Mouse (Mus musculus) spleen, adult 12 weeks (tissue): Measurements from ENCODE around the gene Faf1.

ENCODE experiments used
- DNase-seq: peaks from one replicate; pipeline ENCODE4 v3.0.0; 2022; ENCODE audit warnings: low spot score

Faf1 gene

GRCm38 (mm10) chr4:109929058-109929457 is 252.7 kb downstream of the Faf1 start:
- no peak for DNase-seq

GRCm38 (mm10) chr4:109930445-109930844 is 254.1 kb downstream of the Faf1 start:
- DNase-seq = no peak

- no peak for DNase-seq
Measured at GRCm38 (mm10) chr4:109930935-109931334, 254.5 kb downstream of the Faf1 start.

- DNase-seq = no peak
Measured at GRCm38 (mm10) chr4:109936557-109936956, 260.2 kb downstream of the Faf1 start.

- DNase-seq = no peak
Measured at GRCm38 (mm10) chr4:109939291-109939690, 262.9 kb downstream of the Faf1 start.

- no peak for DNase-seq
Measured at GRCm38 (mm10) chr4:109945554-109945953, 269.2 kb downstream of the Faf1 start.

GRCm38 (mm10) chr4:109949307-109949706 is 272.9 kb downstream of the Faf1 start:
- no peak for DNase-seq

- no peak for DNase-seq
Measured at GRCm38 (mm10) chr4:109953509-109953908, 277.1 kb downstream of the Faf1 start.

- DNase-seq = no peak
Measured at GRCm38 (mm10) chr4:109960201-109960935, 284.0 kb downstream of the Faf1 start.

GRCm38 (mm10) chr4:109963570-109964279 is 287.3 kb downstream of the Faf1 start:
- no peak for DNase-seq

GRCm38 (mm10) chr4:109969561-109969960 is 293.2 kb downstream of the Faf1 start:
- no peak for DNase-seq

- no peak for DNase-seq
Measured at GRCm38 (mm10) chr4:109973991-109974654, 297.7 kb downstream of the Faf1 start.

- DNase-seq = no peak
Measured at GRCm38 (mm10) chr4:109974655-109975380, 298.4 kb downstream of the Faf1 start.

GRCm38 (mm10) chr4:109975381-109976240 is 299.2 kb downstream of the Faf1 start:
- no peak for DNase-seq

GRCm38 (mm10) chr4:109976273-109977147 is 300.1 kb downstream of the Faf1 start:
- no peak for DNase-seq

GRCm38 (mm10) chr4:109977148-109978067 is 301.0 kb downstream of the Faf1 start, which contains the start of gene Dmrta2:
Gene Dmrta2 (plus strand): TSS chr4:109978053.
- no peak for DNase-seq

GRCm38 (mm10) chr4:109978068-109978857 is 301.9 kb downstream of the Faf1 start:
- no peak for DNase-seq

GRCm38 (mm10) chr4:109978858-109979340 is 302.5 kb downstream of the Faf1 start:
- no peak for DNase-seq
